Mouse (Mus musculus): ENCODE results near the gene Med28. TPM values are rescaled to one million over a fixed set of nuclear protein-coding genes. Genes with fewer than 3 reads are reported as not detected.

The Med28 gene
- polyA plus RNA-seq (2014; fragmentation: Nextera tagmentation; extraction: Ambion mirVana): 284 and 309 TPM in 2 replicates

DNA sequence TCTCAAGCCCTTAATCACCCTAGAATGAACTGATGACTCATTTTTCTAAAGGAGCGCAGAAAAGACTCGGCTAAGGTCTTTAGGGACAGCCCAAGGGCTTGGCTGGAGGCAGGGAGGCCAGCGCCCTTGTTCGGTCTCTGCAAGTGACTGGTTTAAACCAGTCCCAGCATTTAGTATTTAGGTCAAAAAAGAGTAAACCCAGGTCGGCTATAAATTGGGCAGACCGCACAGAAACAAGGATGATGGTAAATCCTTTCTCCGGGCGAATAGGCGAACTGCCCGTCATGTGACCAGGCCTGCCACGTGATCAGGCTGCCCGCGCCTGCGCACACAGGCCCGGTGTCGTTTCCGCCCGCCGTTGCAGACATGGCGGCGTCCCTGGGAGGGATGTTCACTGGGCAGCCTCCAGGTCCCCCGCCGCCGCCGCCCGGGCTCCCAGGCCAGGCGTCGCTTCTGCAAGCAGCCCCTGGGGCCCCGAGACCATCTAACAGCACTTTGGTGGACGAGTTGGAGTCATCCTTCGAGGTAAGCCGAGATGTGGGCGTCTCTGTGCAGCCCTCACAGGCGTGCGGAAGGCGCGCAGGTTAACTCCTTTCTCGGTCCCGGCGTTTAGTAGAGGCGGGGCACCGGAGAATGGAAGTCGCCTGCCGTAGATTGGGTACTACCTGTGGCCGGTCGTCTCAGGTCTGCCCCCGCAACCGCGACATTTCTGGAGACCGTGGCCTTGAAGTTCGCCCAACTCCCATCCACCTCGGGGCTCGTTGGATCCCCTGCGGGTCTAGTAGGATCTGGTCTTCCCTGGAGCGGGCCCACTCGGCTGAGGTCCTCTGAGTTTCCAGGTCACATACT is at the start of gene Med28:
Gene Med28 (plus strand): TSS at position 270 of the 849 bp plus-strand sequence.
- peak; percentile 100 for DNase-seq (ENCODE audit: low spot score, missing footprints)
- Histone ChIP-seq H3K9ac (ENCODE audit: low read length) (peak within 1 kb of the TSS; percentile 91), H3K27ac (ENCODE audit: low read depth, low read length) (peak within 1 kb of the TSS; percentile 41; the same call in 1 of the 2 replicates), H3K36me3 (ENCODE audit: control insufficient read depth, insufficient read depth, low read length) (no peaks in the 10 kb centered on the region; the same call in 1 of the 2 replicates), H3K27me3 (ENCODE audit: control insufficient read depth, insufficient read depth, low read length) (no peaks in the 10 kb centered on the region), H3K9me3 (ENCODE audit: control insufficient read depth, low read length) (no peaks in the 10 kb centered on the region), H3K4me3 (ENCODE audit: low read depth, low read length) (peak within 1 kb of the TSS; percentile 77), H3K4me1 (ENCODE audit: control insufficient read depth, insufficient read depth, low read length) (peaks cover 13% of the 10 kb centered on the region), H3K4me2 (peak within 1 kb of the TSS; percentile 92)
- ATAC-seq (ENCODE audit: low FRiP score): peak; percentile 98
- WGBS: 3% methylated on average over 56 of the region's 56 CpGs

DNA sequence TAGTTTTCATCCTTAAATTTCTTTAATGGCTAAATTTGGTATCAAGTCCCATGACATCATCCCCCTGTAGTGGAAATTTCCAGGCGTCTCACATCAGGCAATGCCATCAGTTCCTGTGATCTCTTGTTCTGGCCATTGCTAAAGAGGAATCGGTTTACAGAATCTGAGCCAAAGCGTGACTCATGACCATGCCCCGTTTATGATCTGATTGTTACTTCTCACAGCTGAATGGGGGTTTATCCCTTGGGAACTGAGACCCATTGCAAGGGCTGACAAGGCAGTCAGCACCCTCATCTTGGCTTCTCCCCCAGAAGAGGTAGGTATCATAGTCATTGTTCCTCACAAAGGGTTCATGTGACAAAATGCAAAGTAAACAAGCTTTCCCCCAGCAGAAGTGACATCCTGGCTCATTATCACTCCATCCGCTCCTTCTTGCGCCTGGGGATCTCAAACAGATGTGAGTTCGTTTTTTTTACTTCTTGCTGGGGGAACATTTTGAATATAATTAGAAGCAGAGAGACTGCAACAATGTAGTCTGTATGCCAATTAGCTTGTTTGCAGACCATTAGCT is 47.1 kb upstream of the Med28 start:
- Histone ChIP-seq H3K9me3 (ENCODE audit: control insufficient read depth, low read length) (no peaks in the 10 kb centered on the region), H3K27ac (ENCODE audit: low read depth, low read length) (no peak overlapping the region), H3K4me3 (ENCODE audit: low read depth, low read length) (no peak overlapping the region), H3K9ac (ENCODE audit: low read length) (no peak overlapping the region), H3K27me3 (ENCODE audit: control insufficient read depth, insufficient read depth, low read length) (no peaks in the 10 kb centered on the region), H3K36me3 (ENCODE audit: control insufficient read depth, insufficient read depth, low read length) (no peaks in the 10 kb centered on the region), H3K4me1 (ENCODE audit: control insufficient read depth, insufficient read depth, low read length) (no peaks in the 10 kb centered on the region), H3K4me2 (no peak overlapping the region)
- ATAC-seq (ENCODE audit: low FRiP score) (no peak), DNase-seq (ENCODE audit: low spot score, missing footprints) (no peak)
- 62% methylated on average over 7 of the region's 7 CpGs for WGBS

DNA sequence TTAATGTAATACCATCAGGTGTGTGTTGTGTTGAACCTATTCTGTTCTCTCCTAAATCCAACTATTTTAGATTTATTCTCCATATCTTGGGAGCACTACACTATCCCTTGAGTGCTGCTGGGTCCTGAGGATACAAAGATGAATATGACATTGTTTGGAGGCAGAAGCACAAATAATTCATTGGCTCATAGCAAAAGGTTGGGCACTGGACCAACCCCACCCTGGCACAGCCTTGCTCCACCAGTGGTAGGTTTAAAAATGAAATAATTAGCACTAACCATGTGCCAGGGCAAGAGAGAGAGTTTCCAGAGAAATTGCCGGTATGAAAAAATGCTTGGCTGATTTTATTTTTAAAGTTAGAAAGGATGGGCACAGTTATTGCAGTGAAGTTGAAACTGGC is 46.5 kb upstream of the Med28 start:
- ATAC-seq (ENCODE audit: low FRiP score): no peak
- H3K9ac ChIP-seq (ENCODE audit: low read length): no peak overlapping the region
- WGBS: 87% methylated on average over 1 of the region's 1 CpGs

DNA sequence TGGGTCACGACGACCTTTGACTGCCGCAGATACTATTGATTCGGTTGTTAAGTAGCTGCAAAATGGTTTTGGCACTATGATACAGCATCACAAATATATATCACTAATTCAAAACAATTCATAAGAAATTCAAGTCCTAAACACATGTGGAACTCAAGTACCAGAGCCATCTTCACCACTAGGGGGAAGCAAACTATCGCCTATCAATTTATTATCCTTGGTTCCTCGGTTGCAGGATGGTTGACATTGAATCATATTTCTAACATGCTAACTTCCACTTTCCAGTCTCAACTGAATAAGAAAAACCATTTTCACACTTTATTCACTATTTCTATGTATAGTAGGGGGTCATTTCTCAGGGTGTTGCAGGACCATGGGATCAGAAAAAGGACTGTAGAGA is 45.8 kb upstream of the Med28 start:
- peak; percentile 55 for ATAC-seq (ENCODE audit: low FRiP score)
- Histone ChIP-seq H3K9ac (ENCODE audit: low read length) (no peak overlapping the region), H3K27ac (ENCODE audit: low read depth, low read length) (no peak overlapping the region), H3K4me2 (no peak overlapping the region), H3K9me3 (ENCODE audit: control insufficient read depth, low read length) (no peaks in the 10 kb centered on the region), H3K4me1 (ENCODE audit: control insufficient read depth, insufficient read depth, low read length) (no peaks in the 10 kb centered on the region), H3K27me3 (ENCODE audit: control insufficient read depth, insufficient read depth, low read length) (no peaks in the 10 kb centered on the region), H3K4me3 (ENCODE audit: low read depth, low read length) (no peak overlapping the region), H3K36me3 (ENCODE audit: control insufficient read depth, insufficient read depth, low read length) (no peaks in the 10 kb centered on the region)
- 32% methylated on average over 6 of the region's 6 CpGs for WGBS
- DNase-seq (ENCODE audit: low spot score, missing footprints): peak; percentile 94

More for the DNA sequence above, 46.5 kb upstream of the Med28 start:
- no peak overlapping the region for H3K4me3 ChIP-seq (ENCODE audit: low read depth, low read length)
- no peaks in the 10 kb centered on the region for H3K4me1 ChIP-seq (ENCODE audit: control insufficient read depth, insufficient read depth, low read length)
- H3K27me3 ChIP-seq (ENCODE audit: control insufficient read depth, insufficient read depth, low read length): no peaks in the 10 kb centered on the region
- H3K9me3 ChIP-seq (ENCODE audit: control insufficient read depth, low read length): no peaks in the 10 kb centered on the region
- H3K4me2 ChIP-seq: no peak overlapping the region
- no peak overlapping the region for H3K27ac ChIP-seq (ENCODE audit: low read depth, low read length)
- DNase-seq (ENCODE audit: low spot score, missing footprints): no peak
- H3K36me3 ChIP-seq (ENCODE audit: control insufficient read depth, insufficient read depth, low read length): no peaks in the 10 kb centered on the region

DNA sequence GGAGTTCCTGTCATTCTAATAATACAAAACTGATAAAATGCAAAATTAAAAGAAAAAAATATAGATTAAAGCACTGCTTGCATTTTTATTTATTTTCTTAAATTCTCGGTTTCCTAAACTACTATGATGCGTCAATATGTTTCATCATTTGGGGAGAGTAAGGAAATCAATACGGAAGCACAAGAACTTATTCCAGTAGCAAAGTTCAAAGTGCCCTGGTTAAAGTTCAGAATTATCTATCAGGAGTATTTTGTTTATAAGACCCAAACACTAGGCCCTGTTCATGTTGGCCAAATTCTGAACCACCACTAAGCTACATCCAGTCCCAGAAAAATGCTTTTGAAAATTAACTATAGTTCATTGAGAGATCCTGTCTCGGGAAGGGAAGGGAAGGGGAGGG is 45.3 kb upstream of the Med28 start:
- Histone ChIP-seq H3K4me1 (ENCODE audit: control insufficient read depth, insufficient read depth, low read length) (no peaks in the 10 kb centered on the region), H3K9me3 (ENCODE audit: control insufficient read depth, low read length) (no peaks in the 10 kb centered on the region), H3K36me3 (ENCODE audit: control insufficient read depth, insufficient read depth, low read length) (no peaks in the 10 kb centered on the region), H3K27me3 (ENCODE audit: control insufficient read depth, insufficient read depth, low read length) (no peaks in the 10 kb centered on the region), H3K4me3 (ENCODE audit: low read depth, low read length) (no peak overlapping the region), H3K4me2 (no peak overlapping the region), H3K9ac (ENCODE audit: low read length) (no peak overlapping the region), H3K27ac (ENCODE audit: low read depth, low read length) (no peak overlapping the region)
- ATAC-seq (ENCODE audit: low FRiP score) (no peak), DNase-seq (ENCODE audit: low spot score, missing footprints) (no peak)
- 82% methylated on average over 3 of the region's 4 CpGs for WGBS

DNA sequence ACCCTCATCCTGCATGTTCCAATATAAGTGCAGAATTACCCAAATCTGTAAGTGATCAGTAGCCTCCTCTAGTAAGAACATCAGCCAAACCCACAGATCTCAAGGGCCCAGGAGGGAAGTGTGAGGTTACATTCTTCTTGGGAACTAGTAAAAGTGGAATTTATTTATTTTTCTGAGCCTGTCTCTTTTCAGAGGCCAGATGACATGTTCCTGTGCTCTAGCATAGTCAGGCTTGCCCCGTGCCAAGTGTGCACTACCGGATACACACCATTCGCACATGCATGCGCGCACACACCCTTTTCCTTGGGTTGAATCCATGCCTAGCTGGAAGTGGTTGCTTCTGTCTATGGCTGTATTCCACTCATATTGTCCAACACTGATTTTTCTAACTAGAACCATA is 44.3 kb upstream of the Med28 start:
- H3K27me3 ChIP-seq (ENCODE audit: control insufficient read depth, insufficient read depth, low read length): no peaks in the 10 kb centered on the region
- WGBS: 95% methylated on average over 5 of the region's 5 CpGs

DNA sequence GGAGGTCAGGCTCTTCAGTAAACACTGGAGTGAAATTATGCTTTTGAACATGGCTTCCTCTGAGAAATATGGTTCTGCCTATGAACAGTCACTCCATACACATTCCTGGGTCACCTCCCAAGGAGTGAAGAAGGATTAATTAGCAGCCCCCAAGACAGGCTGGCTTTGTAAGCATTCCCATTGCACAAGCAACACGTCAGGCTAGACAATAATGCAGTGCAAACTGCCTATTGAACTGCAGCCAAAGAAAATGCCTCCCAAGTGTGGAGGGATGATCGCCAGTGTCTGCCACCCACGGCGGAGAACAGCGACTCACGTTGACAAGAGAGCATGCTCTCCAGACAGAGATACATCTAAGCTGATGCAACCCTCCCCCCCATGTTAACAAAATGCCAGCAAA is 43.7 kb upstream of the Med28 start:
- ATAC-seq (ENCODE audit: low FRiP score) (no peak), DNase-seq (ENCODE audit: low spot score, missing footprints) (no peak)
- H3K4me3 ChIP-seq (ENCODE audit: low read depth, low read length): no peak overlapping the region
- no peaks in the 10 kb centered on the region for H3K9me3 ChIP-seq (ENCODE audit: control insufficient read depth, low read length)
- no peaks in the 10 kb centered on the region for H3K36me3 ChIP-seq (ENCODE audit: control insufficient read depth, insufficient read depth, low read length)
- H3K9ac ChIP-seq (ENCODE audit: low read length): peak overlapping the region; percentile 16; the same call in 1 of the 2 replicates
- WGBS: 52% methylated on average over 6 of the region's 6 CpGs
- no peaks in the 10 kb centered on the region for H3K4me1 ChIP-seq (ENCODE audit: control insufficient read depth, insufficient read depth, low read length)
- H3K27ac ChIP-seq (ENCODE audit: low read depth, low read length): no peak overlapping the region
- no peaks in the 10 kb centered on the region for H3K27me3 ChIP-seq (ENCODE audit: control insufficient read depth, insufficient read depth, low read length)
- no peak overlapping the region for H3K4me2 ChIP-seq

More for the DNA sequence above, 44.3 kb upstream of the Med28 start:
- no peaks in the 10 kb centered on the region for H3K36me3 ChIP-seq (ENCODE audit: control insufficient read depth, insufficient read depth, low read length)
- ATAC-seq (ENCODE audit: low FRiP score) (no peak), DNase-seq (ENCODE audit: low spot score, missing footprints) (no peak)
- H3K9ac ChIP-seq (ENCODE audit: low read length): no peak overlapping the region
- H3K4me3 ChIP-seq (ENCODE audit: low read depth, low read length): no peak overlapping the region
- no peaks in the 10 kb centered on the region for H3K9me3 ChIP-seq (ENCODE audit: control insufficient read depth, low read length)
- H3K4me1 ChIP-seq (ENCODE audit: control insufficient read depth, insufficient read depth, low read length): no peaks in the 10 kb centered on the region
- H3K4me2 ChIP-seq: no peak overlapping the region
- H3K27ac ChIP-seq (ENCODE audit: low read depth, low read length): no peak overlapping the region

DNA sequence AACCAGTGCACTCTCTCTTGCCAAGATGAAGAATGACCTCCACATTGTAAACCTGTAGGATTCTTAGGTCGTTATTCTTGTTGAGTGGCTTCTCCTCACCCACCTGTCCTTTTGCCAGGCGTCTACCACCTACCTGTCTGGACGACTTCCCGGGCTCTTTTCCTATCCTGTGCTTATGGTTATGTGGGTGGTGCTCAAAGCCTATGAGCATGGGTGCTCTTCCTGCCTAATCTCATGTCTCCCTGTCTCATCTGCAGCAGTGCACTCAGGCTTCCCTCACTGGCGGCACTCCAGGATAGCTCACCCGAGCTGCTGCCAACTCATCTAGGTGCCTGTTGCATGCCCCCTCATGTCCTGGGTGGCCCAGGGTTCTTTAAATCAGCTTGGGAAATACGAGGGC is 42.4 kb upstream of the Med28 start:
- DNase-seq (ENCODE audit: low spot score, missing footprints) (no peak), ATAC-seq (ENCODE audit: low FRiP score) (no peak)
- Histone ChIP-seq H3K9me3 (ENCODE audit: control insufficient read depth, low read length) (no peaks in the 10 kb centered on the region), H3K4me2 (no peak overlapping the region), H3K4me1 (ENCODE audit: control insufficient read depth, insufficient read depth, low read length) (no peaks in the 10 kb centered on the region), H3K27me3 (ENCODE audit: control insufficient read depth, insufficient read depth, low read length) (no peaks in the 10 kb centered on the region), H3K36me3 (ENCODE audit: control insufficient read depth, insufficient read depth, low read length) (no peaks in the 10 kb centered on the region), H3K9ac (ENCODE audit: low read length) (no peak overlapping the region), H3K4me3 (ENCODE audit: low read depth, low read length) (no peak overlapping the region), H3K27ac (ENCODE audit: low read depth, low read length) (no peak overlapping the region)
- WGBS: 77% methylated on average over 7 of the region's 7 CpGs

DNA sequence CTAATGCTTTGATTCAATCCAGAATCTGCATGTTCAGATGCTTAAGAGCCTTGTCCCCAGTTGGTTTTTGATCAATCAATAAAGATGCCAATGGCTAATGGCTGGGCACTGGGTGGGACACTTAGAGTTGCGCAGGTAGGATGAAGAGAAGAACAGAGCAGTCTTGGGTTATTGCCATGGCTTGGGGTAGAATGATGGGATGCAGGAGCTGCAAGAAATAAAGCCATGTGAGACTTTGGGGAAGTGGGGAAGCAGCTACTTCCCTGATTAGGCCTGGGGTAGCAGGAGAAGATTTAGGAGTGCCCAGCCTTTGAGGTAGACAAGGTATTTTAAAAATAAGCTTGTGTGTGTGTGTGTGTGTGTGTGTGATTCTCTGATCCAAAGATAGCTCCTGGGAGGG is 40.0 kb upstream of the Med28 start:
- no peak for DNase-seq (ENCODE audit: low spot score, missing footprints)
- no peaks in the 10 kb centered on the region for H3K4me1 ChIP-seq (ENCODE audit: control insufficient read depth, insufficient read depth, low read length)
- H3K27ac ChIP-seq (ENCODE audit: low read depth, low read length): no peak overlapping the region
- H3K9me3 ChIP-seq (ENCODE audit: control insufficient read depth, low read length): no peaks in the 10 kb centered on the region
- H3K36me3 ChIP-seq (ENCODE audit: control insufficient read depth, insufficient read depth, low read length): no peaks in the 10 kb centered on the region
- H3K4me3 ChIP-seq (ENCODE audit: low read depth, low read length): no peak overlapping the region
- H3K9ac ChIP-seq (ENCODE audit: low read length): no peak overlapping the region
- 87% methylated on average over 1 of the region's 1 CpGs for whole genome bisulfite sequencing
- no peaks in the 10 kb centered on the region for H3K27me3 ChIP-seq (ENCODE audit: control insufficient read depth, insufficient read depth, low read length)
- H3K4me2 ChIP-seq: no peak overlapping the region
- ATAC-seq (ENCODE audit: low FRiP score): no peak
